Mouse (Mus musculus) kidney, embryonic 16.5 days (tissue): ENCODE data around the gene Cd3e. TPM values are rescaled to one million over a fixed set of nuclear protein-coding genes. Genes with fewer than 3 reads are reported as not detected.

ENCODE experiments used
- ATAC-seq: fragments of 200-750 bp; cut with Nextera tagmentation; 2 replicates; pipeline ENCODE4 v1.8.0; 2017; ENCODE audit warnings: moderate TSS enrichment; ENCODE audit not compliant: low FRiP score, low TSS enrichment
- H3K27ac ChIP-seq: fragments of 300-500 bp; sonication (generic); 2 replicates; pipeline ENCODE4 v1.5.1; 2014; ENCODE audit warnings: low read length
- H3K27me3 ChIP-seq: fragments of 300-500 bp; sonication (generic); 2 replicates; pipeline ENCODE4 v1.6.1; 2014; ENCODE audit warnings: low read length, control low read depth, mixed read lengths; ENCODE audit not compliant: insufficient read depth
- H3K36me3 ChIP-seq: fragments of 300-500 bp; sonication (generic); 2 replicates; pipeline ENCODE4 v1.6.1; 2014; ENCODE audit warnings: low read length, control low read depth, mixed read lengths; ENCODE audit not compliant: insufficient read depth
- H3K4me1 ChIP-seq: fragments of 300-500 bp; sonication (generic); 2 replicates; pipeline ENCODE4 v1.6.1; 2014; ENCODE audit warnings: low read length, control low read depth, mixed read lengths; ENCODE audit not compliant: insufficient read depth
- H3K4me2 ChIP-seq: fragments of 300-500 bp; sonication (generic); replicated peaks from 2 replicates; pipeline ENCODE4 v1.6.1; 2014; ENCODE audit warnings: low read depth, low read length
- H3K4me3 ChIP-seq: fragments of 300-500 bp; sonication (generic); 2 replicates; pipeline ENCODE4 v1.5.1; 2014; ENCODE audit warnings: mild to moderate bottlenecking, low read length
- H3K9ac ChIP-seq: fragments of 300-500 bp; sonication (generic); replicated peaks from 2 replicates; pipeline ENCODE4 v1.6.1; 2014; ENCODE audit warnings: low read length
- H3K9me3 ChIP-seq: fragments of 300-500 bp; sonication (generic); 2 replicates; pipeline ENCODE4 v1.6.1; 2016; ENCODE audit warnings: low read length, control low read depth
- WGBS: fragments of 180-500 bp; shearing (Covaris S2); extraction: QIAGEN DNeasy Blood & Tissue Kit; methylation state at CpG from one replicate; pipeline ENCODE4 v1.1.7; 2014; 5-methylcytosine and 5-hydroxymethylcytosine counted together
- polyA plus RNA-seq: library from polyadenylated mRNA; unstranded; fragments of >200 nt; fragmentation: Nextera tagmentation; extraction: Ambion mirVana; gene quantifications from 2 replicates; pipeline ENCODE4 v1.2.1, GENCODE M21; 2015

Cd3e gene
- polyA plus RNA-seq, 1 experiment from 2014 or later = not detected

- WGBS = 57% methylated on average over 3 of the region's 3 CpGs
- no peaks in the 10 kb centered on the region for H3K4me1 ChIP-seq
- H3K9ac ChIP-seq = no peak overlapping the region
- no peak for ATAC-seq
- no peak overlapping the region for H3K4me2 ChIP-seq
- H3K4me3 ChIP-seq = no peak overlapping the region
- no peaks in the 10 kb centered on the region for H3K9me3 ChIP-seq
- H3K27ac ChIP-seq = no peak overlapping the region
- no peaks in the 10 kb centered on the region for H3K27me3 ChIP-seq
- no peaks in the 10 kb centered on the region for H3K36me3 ChIP-seq
These were observed 14.2 kb upstream of the Cd3e start for GRCm38 (mm10) chr9:45023638-45024037.

GRCm38 (mm10) chr9:45022800-45023199, 13.4 kb upstream of the Cd3e start:
- no peaks in the 10 kb centered on the region for H3K27me3 ChIP-seq
- H3K27ac ChIP-seq = no peak overlapping the region
- H3K4me1 ChIP-seq = no peaks in the 10 kb centered on the region
- whole genome bisulfite sequencing = 12% methylated on average over 3 of the region's 3 CpGs
- H3K4me3 ChIP-seq = no peak overlapping the region
- no peak overlapping the region for H3K9ac ChIP-seq
- no peak for ATAC-seq
- H3K4me2 ChIP-seq = no peak overlapping the region
- no peaks in the 10 kb centered on the region for H3K36me3 ChIP-seq
- no peaks in the 10 kb centered on the region for H3K9me3 ChIP-seq

GRCm38 (mm10) chr9:45018031-45018430, 8.6 kb upstream of the Cd3e start:
- H3K36me3 ChIP-seq = no peaks in the 10 kb centered on the region
- no peak for ATAC-seq
- no peak overlapping the region for H3K4me3 ChIP-seq
- WGBS = 73% methylated on average over 11 of the region's 11 CpGs
- H3K4me1 ChIP-seq = no peaks in the 10 kb centered on the region
- H3K27me3 ChIP-seq = no peaks in the 10 kb centered on the region
- no peak overlapping the region for H3K27ac ChIP-seq
- H3K4me2 ChIP-seq = no peak overlapping the region
- no peaks in the 10 kb centered on the region for H3K9me3 ChIP-seq
- H3K9ac ChIP-seq = no peak overlapping the region

- 42% methylated on average over 3 of the region's 3 CpGs for WGBS
- Histone ChIP-seq H3K9ac (no peak overlapping the region), H3K4me2 (no peak overlapping the region), H3K27ac (no peak overlapping the region), H3K4me1 (no peaks in the 10 kb centered on the region), H3K9me3 (no peaks in the 10 kb centered on the region), H3K27me3 (no peaks in the 10 kb centered on the region), H3K36me3 (no peaks in the 10 kb centered on the region), H3K4me3 (no peak overlapping the region)
- ATAC-seq = no peak
These were observed 6.4 kb upstream of the Cd3e start for GRCm38 (mm10) chr9:45015841-45016240.

GRCm38 (mm10) chr9:45014879-45015278, 5.5 kb upstream of the Cd3e start:
- Histone ChIP-seq H3K4me1 (no peaks in the 10 kb centered on the region), H3K27me3 (no peaks in the 10 kb centered on the region), H3K9me3 (no peaks in the 10 kb centered on the region), H3K27ac (no peak overlapping the region), H3K4me2 (no peak overlapping the region), H3K36me3 (no peaks in the 10 kb centered on the region), H3K4me3 (no peak overlapping the region), H3K9ac (no peak overlapping the region)
- ATAC-seq = no peak
- WGBS = 47% methylated on average over 2 of the region's 2 CpGs

GRCm38 (mm10) chr9:45011291-45011690, 1.9 kb upstream of the Cd3e start:
- Histone ChIP-seq H3K9ac (no peak overlapping the region), H3K4me2 (no peak overlapping the region), H3K27ac (no peak overlapping the region), H3K4me1 (no peaks in the 10 kb centered on the region), H3K4me3 (no peak overlapping the region), H3K27me3 (no peaks in the 10 kb centered on the region), H3K36me3 (no peaks in the 10 kb centered on the region), H3K9me3 (no peaks in the 10 kb centered on the region)
- ATAC-seq = no peak
- WGBS = 39% methylated on average over 6 of the region's 6 CpGs

GRCm38 (mm10) chr9:45010461-45010860, 1.0 kb upstream of the Cd3e start:
- no peak for ATAC-seq

GRCm38 (mm10) chr9:45008342-45008741, 1.1 kb downstream of the Cd3e start:
- H3K4me3 ChIP-seq = no peak overlapping the region
- H3K36me3 ChIP-seq = no peaks in the 10 kb centered on the region
- H3K4me1 ChIP-seq = no peaks in the 10 kb centered on the region
- ATAC-seq = no peak
- H3K27ac ChIP-seq = no peak overlapping the region
- no peaks in the 10 kb centered on the region for H3K9me3 ChIP-seq
- 78% methylated on average over 4 of the region's 4 CpGs for WGBS
- no peak overlapping the region for H3K9ac ChIP-seq
- H3K27me3 ChIP-seq = no peaks in the 10 kb centered on the region
- H3K4me2 ChIP-seq = no peak overlapping the region

More at GRCm38 (mm10) chr9:45010461-45010860, 1.0 kb upstream of the Cd3e start:
- Histone ChIP-seq H3K4me3 (no peak overlapping the region), H3K27ac (no peak overlapping the region), H3K36me3 (no peaks in the 10 kb centered on the region), H3K9ac (no peak overlapping the region), H3K4me2 (no peak overlapping the region), H3K9me3 (no peaks in the 10 kb centered on the region), H3K4me1 (no peaks in the 10 kb centered on the region), H3K27me3 (no peaks in the 10 kb centered on the region)
- 69% methylated on average over 4 of the region's 4 CpGs for WGBS

- WGBS = 74% methylated on average over 12 of the region's 12 CpGs
- Histone ChIP-seq H3K4me1 (no peaks in the 10 kb centered on the region), H3K27ac (no peak overlapping the region), H3K4me3 (no peak overlapping the region), H3K36me3 (no peaks in the 10 kb centered on the region), H3K27me3 (no peaks in the 10 kb centered on the region), H3K4me2 (no peak overlapping the region), H3K9ac (no peak overlapping the region), H3K9me3 (no peaks in the 10 kb centered on the region)
- no peak for ATAC-seq
These were observed 2.0 kb downstream of the Cd3e start for GRCm38 (mm10) chr9:45007404-45007803.

GRCm38 (mm10) chr9:45000249-45000648, 9.2 kb downstream of the Cd3e start:
- Histone ChIP-seq H3K9ac (no peak overlapping the region), H3K4me3 (no peak overlapping the region), H3K27me3 (no peaks in the 10 kb centered on the region), H3K4me1 (no peaks in the 10 kb centered on the region), H3K36me3 (no peaks in the 10 kb centered on the region), H3K9me3 (no peaks in the 10 kb centered on the region), H3K27ac (no peak overlapping the region), H3K4me2 (no peak overlapping the region)
- no peak for ATAC-seq
- WGBS = 60% methylated on average over 3 of the region's 3 CpGs

- H3K27me3 ChIP-seq = no peaks in the 10 kb centered on the region
- H3K4me1 ChIP-seq = no peaks in the 10 kb centered on the region
- 59% methylated on average over 5 of the region's 5 CpGs for WGBS
- H3K36me3 ChIP-seq = no peaks in the 10 kb centered on the region
- no peak for ATAC-seq
- no peak overlapping the region for H3K27ac ChIP-seq
- no peak overlapping the region for H3K9ac ChIP-seq
- no peaks in the 10 kb centered on the region for H3K9me3 ChIP-seq
- no peak overlapping the region for H3K4me3 ChIP-seq
- H3K4me2 ChIP-seq = no peak overlapping the region
These were observed 9.7 kb downstream of the Cd3e start for GRCm38 (mm10) chr9:44999776-45000175.
